Mouse (Mus musculus): ENCODE measurements around the gene Defb5. TPM values are rescaled to one million over a fixed set of nuclear protein-coding genes. Genes with fewer than 3 reads are reported as not detected.
"Not testable (repeated sequence)": the region's sequence is repeated elsewhere in the genome, so short reads cannot be mapped to it uniquely, and the experiment has no call there.

The Defb5 gene
- not detected in 2 replicates for polyA plus RNA-seq (2012; rRNA removed)

GRCm38 (mm10) chr8:19247280-19247679 is at the start of gene Defb5:
Defb5 (plus strand) TSS chr8:19247580.
- no peak for DNase-seq (ENCODE audit: low spot score)

DNA sequence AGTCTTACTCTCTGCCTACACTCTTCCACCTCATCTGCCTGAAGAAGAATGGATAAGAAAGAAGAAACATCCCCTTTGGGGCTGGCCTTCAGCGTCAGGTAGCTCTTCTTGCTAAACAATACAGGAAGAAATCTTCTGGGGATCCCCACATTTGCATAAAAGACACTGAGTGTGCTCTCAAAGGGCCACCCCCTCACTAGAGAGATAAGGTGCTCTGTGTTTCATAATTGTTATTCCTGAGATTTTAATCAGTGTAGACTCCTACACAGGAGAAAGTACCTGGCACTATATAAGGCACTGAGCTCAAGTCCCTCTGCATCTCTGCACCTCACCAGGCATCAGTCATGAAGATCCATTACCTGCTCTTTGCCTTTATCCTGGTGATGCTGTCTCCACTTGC is 22.2 kb upstream of the Defb5 start, which contains the start of gene Defb6:
TSS of gene Defb6 (plus strand) at position 318 of the 400 bp plus-strand sequence.
- no peak for DNase-seq (ENCODE audit: low spot score)

- DNase-seq (ENCODE audit: low spot score): no peak
Measured at GRCm38 (mm10) chr8:19238101-19238500, 9.3 kb upstream of the Defb5 start.

DNA sequence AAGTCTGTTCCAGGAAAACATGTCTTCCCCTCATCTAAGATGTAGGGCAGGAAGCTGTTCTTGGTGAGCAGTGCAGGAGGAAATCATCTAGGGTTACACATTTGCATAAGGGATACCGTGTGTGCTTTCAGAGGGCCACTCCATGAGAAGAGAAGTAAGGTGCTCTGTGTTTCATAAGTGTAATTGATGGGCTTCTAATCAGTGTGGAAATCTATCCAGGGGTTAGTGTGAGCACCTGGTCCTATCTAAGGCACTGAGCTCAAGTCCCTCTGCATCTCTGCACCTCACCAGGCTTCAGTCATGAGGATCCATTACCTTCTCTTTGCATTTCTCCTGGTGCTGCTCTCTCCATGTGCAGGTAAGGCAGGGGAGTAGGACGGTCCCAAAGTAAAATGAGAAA is 7.8 kb upstream of the Defb5 start, which contains the start of gene Defb46:
TSS of gene Defb46 (plus strand) at position 301 of the 400 bp plus-strand sequence.
- DNase-seq (ENCODE audit: low spot score): no peak

DNA sequence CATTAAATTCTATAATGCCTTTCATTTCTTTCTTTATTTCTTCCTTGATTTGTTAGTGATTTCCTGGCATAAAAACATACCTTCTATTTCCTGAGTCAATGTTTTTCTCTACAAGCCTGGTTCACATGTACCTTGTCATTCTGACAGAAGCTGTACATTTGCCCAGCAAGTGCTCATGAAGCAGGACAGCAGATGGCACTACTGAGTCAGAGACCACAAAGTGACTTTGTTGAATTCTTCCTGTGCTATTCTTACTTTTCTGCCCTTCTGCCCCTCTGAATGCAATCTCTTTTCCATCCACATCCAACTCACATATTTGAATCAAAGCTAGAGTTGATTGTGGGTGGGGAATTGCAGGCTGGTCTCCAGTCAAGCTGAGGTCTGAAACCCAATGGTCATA is 10.8 kb downstream of the Defb5 start:
- DNase-seq (ENCODE audit: low spot score): no peak

DNA sequence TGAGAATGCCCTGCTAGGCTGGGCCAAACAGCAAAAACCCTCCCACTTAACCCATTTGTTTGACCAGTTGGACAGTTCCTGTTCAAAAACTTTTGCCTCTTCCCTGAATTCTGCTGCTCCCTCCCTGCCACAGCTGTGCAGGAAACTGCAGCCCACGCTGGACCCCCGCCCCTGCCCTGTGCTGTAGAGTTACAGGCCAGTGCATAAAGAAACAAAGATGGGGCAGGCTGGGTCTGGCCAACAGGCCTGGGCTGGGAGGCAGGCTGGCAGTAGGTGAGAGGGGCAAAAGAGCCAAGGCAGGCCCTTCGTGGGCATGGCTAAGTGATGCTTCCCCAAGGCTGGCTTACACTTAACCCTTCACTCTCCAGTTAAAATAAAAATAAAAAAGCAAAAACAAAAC is 12.3 kb downstream of the Defb5 start:
- DNase-seq (ENCODE audit: low spot score): no peak

- not testable (repeated sequence) for DNase-seq (ENCODE audit: low spot score)
Measured at GRCm38 (mm10) chr8:19293060-19293459, 45.7 kb downstream of the Defb5 start, which contains the start of gene Defb3. Defb3 (plus strand) TSS chr8:19293360.

DNA sequence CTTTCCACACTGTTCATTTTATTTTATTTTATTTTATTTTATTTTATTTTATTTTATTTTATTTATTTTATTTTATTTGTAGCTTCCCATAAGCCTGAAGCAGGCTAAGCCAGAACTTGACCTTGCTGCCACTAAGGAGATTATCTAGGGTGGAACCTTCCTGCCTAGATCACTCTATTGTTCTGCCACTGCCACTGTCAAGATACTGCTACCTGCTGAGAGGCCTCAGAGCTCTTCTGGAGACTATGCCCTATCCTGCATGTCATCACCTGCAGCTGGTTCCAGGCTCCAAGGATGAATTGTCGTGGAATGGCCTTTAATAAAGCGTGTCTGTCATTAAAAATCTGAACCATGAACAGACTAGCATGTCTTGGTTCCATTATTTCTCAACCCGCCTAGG is 51.0 kb downstream of the Defb5 start:
- DNase-seq (ENCODE audit: low spot score): not testable (repeated sequence)

Other genes with a start within 250 kb of the Defb5 start
- not detected in 2 replicates for gene Defb38, start 221.0 kb upstream of the Defb5 start, polyA plus RNA-seq (2012; rRNA removed)
- not detected in 2 replicates for gene Defb39, start 182.8 kb upstream of the Defb5 start, polyA plus RNA-seq (2012; rRNA removed)
- not detected in 2 replicates for gene Defb12, start 132.7 kb upstream of the Defb5 start, polyA plus RNA-seq (2012; rRNA removed)
- not detected in 2 replicates for gene Defb34, start 123.8 kb upstream of the Defb5 start, polyA plus RNA-seq (2012; rRNA removed)
- not detected in 2 replicates for gene Gm45826, start 106.8 kb upstream of the Defb5 start, polyA plus RNA-seq (2012; rRNA removed)
- gene Defb14, start 53.2 kb upstream of the Defb5 start, polyA plus RNA-seq (2012; rRNA removed): not detected in 2 replicates
- not detected in 2 replicates for gene Defb4, start 48.9 kb upstream of the Defb5 start, polyA plus RNA-seq (2012; rRNA removed)
- not detected in 2 replicates for gene Defb6, start 22.1 kb upstream of the Defb5 start, polyA plus RNA-seq (2012; rRNA removed)
- gene Defb46, start 7.7 kb upstream of the Defb5 start, polyA plus RNA-seq (2012; rRNA removed): not detected in 2 replicates
- gene Defb3, start 45.8 kb downstream of the Defb5 start, polyA plus RNA-seq (2012; rRNA removed): not detected in 2 replicates
- gene Defb8, start 200.0 kb downstream of the Defb5 start, polyA plus RNA-seq (2012; rRNA removed): not detected in 2 replicates
- gene Defb7, start 247.5 kb downstream of the Defb5 start, polyA plus RNA-seq (2012; rRNA removed): not detected in 2 replicates

All from urinary bladder, adult 2 months (tissue).